Mouse (Mus musculus): ENCODE measurements at regions not wholly inside any gene's neighbourhood (a gene's known extent, or its start where the extent isn't known, plus 50 kb on each side); places are given as distances from the start of the nearest gene placed in this dataset.
A peak's percentile ranks its signal among the peaks of the same experiment; 100 is the strongest.
"Not testable (repeated sequence)": the region's sequence is repeated elsewhere in the genome, so short reads cannot be mapped to it uniquely, and the experiment has no call there.

GRCm38 (mm10) chr9:92768432-92768831, 226.4 kb downstream of the Plod2 start:
- no peak for ATAC-seq
- Histone ChIP-seq H3K4me1 (replicated peaks) (no peaks in the 10 kb centered on the region), H3K4me3 (replicated peaks) (no peak overlapping the region), H3K36me3 (no peaks in the 10 kb centered on the region), H3K4me2 (replicated peaks) (no peak overlapping the region), H3K27ac (no peak overlapping the region), H3K9me3 (no peaks in the 10 kb centered on the region), H3K27me3 (replicated peaks) (no peaks in the 10 kb centered on the region), H3K9ac (no peak overlapping the region)
- whole genome bisulfite sequencing: 70% methylated on average over 3 of the region's 3 CpGs

GRCm38 (mm10) chr9:92769528-92769927, 227.5 kb downstream of the Plod2 start:
- Histone ChIP-seq H3K36me3 (no peaks in the 10 kb centered on the region), H3K4me3 (replicated peaks) (no peak overlapping the region), H3K9ac (no peak overlapping the region), H3K9me3 (no peaks in the 10 kb centered on the region), H3K27ac (no peak overlapping the region), H3K27me3 (replicated peaks) (no peaks in the 10 kb centered on the region), H3K4me2 (replicated peaks) (no peak overlapping the region), H3K4me1 (replicated peaks) (no peaks in the 10 kb centered on the region)
- 66% methylated on average over 2 of the region's 2 CpGs for WGBS
- ATAC-seq: no peak

DNA sequence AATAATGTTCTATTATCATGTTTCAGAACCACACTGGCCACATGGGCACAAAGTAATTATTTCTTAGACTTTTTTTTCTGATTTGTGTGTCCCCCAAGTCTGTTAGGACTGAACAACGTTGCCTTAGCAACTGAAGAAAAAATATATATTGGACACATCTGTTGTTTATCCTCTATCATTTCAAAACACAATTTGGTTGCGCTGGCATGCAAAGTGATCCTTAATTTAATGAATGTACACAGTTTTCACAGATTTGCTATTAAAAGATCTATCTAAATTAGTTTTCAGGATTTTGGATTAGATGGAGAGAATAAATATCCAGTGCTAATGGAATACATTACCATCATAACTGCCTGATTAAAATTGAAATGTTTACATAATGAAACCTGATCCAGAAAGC, 229.0 kb downstream of the Plod2 start:
- H3K27me3 ChIP-seq (replicated peaks): no peaks in the 10 kb centered on the region
- 73% methylated on average over 2 of the region's 2 CpGs for WGBS
- H3K9ac ChIP-seq: no peak overlapping the region

GRCm38 (mm10) chr9:92771716-92772115, 229.7 kb downstream of the Plod2 start:
- no peak overlapping the region for H3K4me2 ChIP-seq (replicated peaks)
- H3K4me1 ChIP-seq (replicated peaks): no peaks in the 10 kb centered on the region
- H3K27me3 ChIP-seq (replicated peaks): no peaks in the 10 kb centered on the region
- H3K9ac ChIP-seq: no peak overlapping the region
- 41% methylated on average over 3 of the region's 3 CpGs for WGBS
- no peaks in the 10 kb centered on the region for H3K36me3 ChIP-seq
- H3K4me3 ChIP-seq (replicated peaks): no peak overlapping the region
- no peak overlapping the region for H3K27ac ChIP-seq
- H3K9me3 ChIP-seq: no peaks in the 10 kb centered on the region
- ATAC-seq: no peak

More for the DNA sequence above, 229.0 kb downstream of the Plod2 start:
- no peak overlapping the region for H3K27ac ChIP-seq
- no peak overlapping the region for H3K4me2 ChIP-seq (replicated peaks)
- no peaks in the 10 kb centered on the region for H3K9me3 ChIP-seq
- no peak overlapping the region for H3K4me3 ChIP-seq (replicated peaks)
- H3K36me3 ChIP-seq: no peaks in the 10 kb centered on the region
- no peaks in the 10 kb centered on the region for H3K4me1 ChIP-seq (replicated peaks)
- no peak for ATAC-seq

GRCm38 (mm10) chr9:92782922-92783454, 241.0 kb downstream of the Plod2 start:
- peak; percentile 56 for ATAC-seq
- H3K4me1 ChIP-seq (replicated peaks): no peaks in the 10 kb centered on the region
- no peak overlapping the region for H3K27ac ChIP-seq
- H3K4me2 ChIP-seq (replicated peaks): no peak overlapping the region
- no peak overlapping the region for H3K9ac ChIP-seq
- no peaks in the 10 kb centered on the region for H3K27me3 ChIP-seq (replicated peaks)
- no peak overlapping the region for H3K4me3 ChIP-seq (replicated peaks)
- H3K36me3 ChIP-seq: no peaks in the 10 kb centered on the region
- H3K9me3 ChIP-seq: no peaks in the 10 kb centered on the region

GRCm38 (mm10) chr9:92799695-92800094, 257.7 kb downstream of the Plod2 start:
- Histone ChIP-seq H3K27ac (no peak overlapping the region), H3K36me3 (no peaks in the 10 kb centered on the region), H3K9me3 (no peaks in the 10 kb centered on the region), H3K9ac (no peak overlapping the region), H3K4me1 (replicated peaks) (no peaks in the 10 kb centered on the region), H3K4me2 (replicated peaks) (no peak overlapping the region), H3K27me3 (replicated peaks) (no peaks in the 10 kb centered on the region), H3K4me3 (replicated peaks) (no peak overlapping the region)
- no peak for ATAC-seq
- 54% methylated on average over 1 of the region's 1 CpGs for whole genome bisulfite sequencing

GRCm38 (mm10) chr9:92809469-92809868, 267.4 kb downstream of the Plod2 start:
- ATAC-seq: no peak
- no peaks in the 10 kb centered on the region for H3K36me3 ChIP-seq
- H3K4me2 ChIP-seq (replicated peaks): no peak overlapping the region
- H3K4me1 ChIP-seq (replicated peaks): no peaks in the 10 kb centered on the region
- H3K27me3 ChIP-seq (replicated peaks): no peaks in the 10 kb centered on the region
- H3K9ac ChIP-seq: no peak overlapping the region
- no peak overlapping the region for H3K4me3 ChIP-seq (replicated peaks)
- H3K9me3 ChIP-seq: no peaks in the 10 kb centered on the region
- H3K27ac ChIP-seq: no peak overlapping the region

DNA sequence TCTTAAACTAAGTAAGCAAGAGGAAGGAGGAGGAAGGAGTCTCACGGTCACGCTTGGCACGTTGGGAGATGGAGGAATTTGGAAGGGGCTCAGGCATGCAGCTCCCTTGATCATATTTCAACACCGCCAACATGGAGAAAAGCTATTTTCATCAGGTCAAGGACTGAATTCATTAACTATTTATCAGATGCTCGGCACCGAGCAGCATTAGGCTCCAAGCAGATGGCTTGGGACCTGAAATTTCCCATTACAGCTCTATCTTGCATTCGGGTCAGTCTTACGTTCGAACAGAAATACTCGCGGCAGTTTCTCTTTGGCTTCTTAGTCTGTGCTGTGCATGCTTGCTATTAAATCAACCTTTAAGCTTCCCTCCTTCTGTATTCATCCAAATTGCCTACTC, 278.7 kb downstream of the Plod2 start:
- H3K27me3 ChIP-seq (replicated peaks): no peaks in the 10 kb centered on the region
- no peak overlapping the region for H3K27ac ChIP-seq
- H3K4me3 ChIP-seq (replicated peaks): no peak overlapping the region
- no peak for ATAC-seq
- no peak overlapping the region for H3K4me2 ChIP-seq (replicated peaks)
- H3K9ac ChIP-seq: no peak overlapping the region
- no peaks in the 10 kb centered on the region for H3K9me3 ChIP-seq
- H3K4me1 ChIP-seq (replicated peaks): 0 out of 2 replicates have a peak, but pooled peaks cover 3% of the 10 kb centered on the region
- 68% methylated on average over 11 of the region's 11 CpGs for WGBS
- H3K36me3 ChIP-seq: no peaks in the 10 kb centered on the region

GRCm38 (mm10) chr9:92826708-92827353, 284.8 kb downstream of the Plod2 start:
- ATAC-seq: peak; percentile 91
- Histone ChIP-seq H3K4me3 (replicated peaks) (no peak overlapping the region), H3K4me1 (replicated peaks) (0 out of 2 replicates have a peak, but pooled peaks cover 2% of the 10 kb centered on the region), H3K36me3 (no peaks in the 10 kb centered on the region), H3K4me2 (replicated peaks) (no peak overlapping the region), H3K27ac (no peak overlapping the region), H3K27me3 (replicated peaks) (no peaks in the 10 kb centered on the region), H3K9ac (no peak overlapping the region), H3K9me3 (no peaks in the 10 kb centered on the region)

DNA sequence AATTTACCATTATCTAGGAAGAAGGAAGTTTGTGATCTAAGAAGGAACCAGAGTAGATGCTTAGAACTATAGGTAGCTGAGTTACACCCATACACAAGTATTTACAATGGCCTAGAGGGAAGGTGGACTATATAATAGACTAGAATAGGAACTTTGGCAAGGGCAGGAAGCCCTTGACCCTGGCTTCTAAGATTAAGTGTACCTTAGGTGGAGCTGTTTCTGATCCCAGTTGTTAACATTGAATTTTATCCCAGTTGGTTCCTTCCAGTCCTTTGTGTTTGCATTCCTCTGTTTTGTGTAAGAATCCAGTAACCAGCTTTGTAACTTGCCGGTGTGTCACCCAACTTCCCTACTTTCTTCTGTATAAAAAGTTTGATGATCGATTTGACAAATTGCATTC, 294.1 kb downstream of the Plod2 start:
- H3K4me3 ChIP-seq (replicated peaks); H3K4me1 ChIP-seq (replicated peaks); H3K27me3 ChIP-seq (replicated peaks); H3K9ac ChIP-seq; ATAC-seq; H3K36me3 ChIP-seq; H3K27ac ChIP-seq; H3K9me3 ChIP-seq; H3K4me2 ChIP-seq (replicated peaks): not testable (repeated sequence)
- 93% methylated on average over 2 of the region's 2 CpGs for WGBS

DNA sequence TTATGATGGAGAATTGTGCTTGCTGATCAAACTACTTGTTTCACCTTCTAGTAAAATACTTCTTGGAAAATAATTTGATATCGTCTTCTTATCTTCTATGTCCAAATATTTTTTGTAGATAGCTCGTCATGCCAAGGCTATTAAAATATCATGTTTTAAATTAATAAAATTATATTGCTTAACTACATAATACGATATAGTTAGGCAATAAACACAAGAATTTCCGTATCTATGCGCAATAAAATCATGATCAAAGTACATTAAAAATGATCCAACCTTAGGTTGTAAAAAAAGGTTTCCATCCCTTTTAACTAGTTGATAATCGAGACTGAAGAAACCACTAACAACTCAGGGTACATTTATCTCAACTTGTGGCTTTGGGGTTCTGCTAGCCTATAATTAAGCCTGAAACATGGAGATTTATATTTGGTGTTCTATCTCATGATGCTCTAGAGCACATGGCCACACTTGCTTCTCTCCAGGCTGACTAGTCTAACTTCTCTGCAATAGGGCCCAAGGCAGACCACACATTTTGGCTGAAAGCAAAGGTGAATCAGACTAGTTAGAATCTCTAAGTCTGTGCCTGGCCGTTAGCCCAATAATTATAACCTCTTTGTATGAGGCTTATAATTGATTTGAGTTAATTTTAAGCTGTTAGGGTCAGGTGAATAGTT, 314.5 kb downstream of the Plod2 start:
- no peak overlapping the region for H3K4me2 ChIP-seq (replicated peaks)
- ATAC-seq: peak; percentile 86
- H3K4me3 ChIP-seq (replicated peaks): no peak overlapping the region
- no peaks in the 10 kb centered on the region for H3K27me3 ChIP-seq (replicated peaks)
- H3K4me1 ChIP-seq (replicated peaks): no peaks in the 10 kb centered on the region
- no peak overlapping the region for H3K27ac ChIP-seq
- 66% methylated on average over 7 of the region's 7 CpGs for WGBS
- H3K9me3 ChIP-seq: no peaks in the 10 kb centered on the region
- H3K9ac ChIP-seq: no peak overlapping the region
- no peaks in the 10 kb centered on the region for H3K36me3 ChIP-seq

GRCm38 (mm10) chr9:92865822-92866221, 323.8 kb downstream of the Plod2 start:
- Histone ChIP-seq H3K27me3 (replicated peaks) (no peaks in the 10 kb centered on the region), H3K4me1 (replicated peaks) (no peaks in the 10 kb centered on the region), H3K9ac (no peak overlapping the region), H3K4me2 (replicated peaks) (no peak overlapping the region), H3K36me3 (no peaks in the 10 kb centered on the region), H3K9me3 (no peaks in the 10 kb centered on the region), H3K4me3 (replicated peaks) (no peak overlapping the region), H3K27ac (peak overlapping the region; percentile 36; the same call in 1 of the 2 replicates)
- 57% methylated on average over 6 of the region's 6 CpGs for WGBS
- peak; percentile 96 for ATAC-seq

DNA sequence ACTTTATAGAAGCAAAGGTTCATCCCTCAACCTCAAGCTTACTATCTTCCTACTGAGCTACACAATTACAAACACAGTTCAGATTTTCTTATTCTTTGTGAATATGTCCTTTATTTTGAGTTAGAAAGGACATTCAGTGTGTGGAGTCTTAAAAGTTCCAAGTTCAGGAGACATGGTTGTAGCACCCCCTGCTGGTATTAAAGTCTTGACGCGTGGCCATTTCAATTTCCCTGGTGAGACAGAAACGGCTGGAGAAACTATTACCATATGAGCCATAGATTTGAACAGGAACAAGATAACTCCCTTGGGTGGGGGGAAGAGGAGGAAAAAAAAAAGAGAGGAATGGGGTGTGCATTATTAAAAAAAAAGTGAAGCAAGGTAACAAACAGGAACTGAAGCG, 336.6 kb downstream of the Plod2 start:
- ATAC-seq: peak; percentile 58; the same call in 1 of the 2 replicates
- Histone ChIP-seq H3K27ac (no peak overlapping the region), H3K36me3 (no peaks in the 10 kb centered on the region), H3K4me2 (replicated peaks) (no peak overlapping the region), H3K27me3 (replicated peaks) (no peaks in the 10 kb centered on the region), H3K4me3 (replicated peaks) (no peak overlapping the region), H3K4me1 (replicated peaks) (no peaks in the 10 kb centered on the region), H3K9me3 (no peaks in the 10 kb centered on the region), H3K9ac (no peak overlapping the region)
- 38% methylated on average over 4 of the region's 4 CpGs for WGBS

Measured in intestine, embryonic 15.5 days (tissue).